Mouse (Mus musculus): ENCODE measurements at regions not wholly inside any gene's neighbourhood (a gene's known extent, or its start where the extent isn't known, plus 50 kb on each side); places are given as distances from the start of the nearest gene placed in this dataset.

DNA sequence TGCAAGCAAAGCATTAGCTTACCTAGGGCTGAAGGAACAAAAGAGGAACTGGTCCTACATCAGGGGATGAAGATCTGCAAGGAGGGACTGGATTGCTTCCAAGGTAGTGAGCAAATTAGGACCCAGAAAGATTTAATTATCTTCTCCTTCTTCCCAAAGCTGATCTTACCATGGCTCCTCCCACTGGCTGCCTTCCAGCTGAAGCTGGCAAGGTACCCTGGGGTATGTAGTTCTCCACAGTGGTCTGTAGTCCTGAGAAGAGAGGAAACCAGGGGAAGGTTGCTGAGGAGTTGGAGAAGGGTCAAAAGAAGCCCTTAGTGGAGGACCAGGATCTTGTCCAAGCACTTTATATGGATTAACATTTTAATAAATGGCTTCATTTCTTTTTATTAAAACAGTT, 1764.8 kb upstream of the 5930422O12Rik start:
- no peak overlapping the region for H3ac ChIP-seq (ENCODE audit: control insufficient read depth, insufficient read length)
- H3K36me3 ChIP-seq (ENCODE audit: control insufficient read depth, insufficient read depth), result no peaks in the 10 kb centered on the region
- H3K27me3 ChIP-seq (ENCODE audit: control insufficient read depth, insufficient read depth, insufficient read length), result no peaks in the 10 kb centered on the region
- no peaks in the 10 kb centered on the region for H3K79me2 ChIP-seq (ENCODE audit: control insufficient read depth, insufficient read depth)
- H3K4me2 ChIP-seq (ENCODE audit: low read depth), result no peak overlapping the region
- H3K4me3 ChIP-seq, result no peak overlapping the region
- TF ChIP-seq POLR2A (IDR thresholded peaks at IDR 0.05; ENCODE audit: insufficient read length, low read depth), result no peak
- no peak for TF ChIP-seq CEBPB (IDR thresholded peaks at IDR 0.05; ENCODE audit: insufficient read depth, poor library complexity, severe bottlenecking)
- TF ChIP-seq POLR2AphosphoS2 (IDR thresholded peaks at IDR 0.05; ENCODE audit: insufficient read length, low read depth), result no peak
- TF ChIP-seq TCF3 (IDR thresholded peaks at IDR 0.05; ENCODE audit: insufficient read length, low read depth), result no peak

DNA sequence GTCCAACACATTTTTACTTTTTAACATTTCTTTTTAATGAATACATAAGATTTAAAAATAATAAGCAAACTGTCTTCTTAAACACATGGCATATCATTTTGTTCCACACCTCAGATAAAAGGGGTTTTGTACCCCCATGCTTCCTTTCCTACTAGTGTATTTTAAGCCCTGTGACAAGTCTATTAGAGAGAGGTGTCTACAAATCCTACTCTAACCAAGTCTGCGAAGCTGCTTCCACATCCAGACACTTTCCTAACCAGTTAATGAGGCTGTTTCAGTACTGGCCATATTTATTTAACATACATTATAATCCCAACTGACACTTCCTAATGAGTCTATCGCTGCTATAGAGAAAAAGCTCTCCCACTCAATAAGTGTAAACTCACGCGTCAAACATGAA, 1763.0 kb upstream of the 5930422O12Rik start:
- Histone ChIP-seq H3ac (ENCODE audit: control insufficient read depth, insufficient read length) (no peak overlapping the region), H3K36me3 (ENCODE audit: control insufficient read depth, insufficient read depth) (no peaks in the 10 kb centered on the region), H3K4me3 (no peak overlapping the region), H3K27me3 (ENCODE audit: control insufficient read depth, insufficient read depth, insufficient read length) (no peaks in the 10 kb centered on the region), H3K79me2 (ENCODE audit: control insufficient read depth, insufficient read depth) (no peaks in the 10 kb centered on the region), H3K4me2 (ENCODE audit: low read depth) (no peak overlapping the region)
- no peak for TF ChIP-seq POLR2A (IDR thresholded peaks at IDR 0.05; ENCODE audit: insufficient read length, low read depth)
- TF ChIP-seq MAX (IDR thresholded peaks at IDR 0.05; ENCODE audit: low read depth), result no peak
- no peak for TF ChIP-seq E2F4 (IDR thresholded peaks at IDR 0.05; ENCODE audit: insufficient read depth)
- TF ChIP-seq SRF (IDR thresholded peaks at IDR 0.05; ENCODE audit: control insufficient read depth, insufficient read length, low read depth), result no peak
- no peak for TF ChIP-seq MYOG (IDR thresholded peaks at IDR 0.05; ENCODE audit: control insufficient read depth in 1 of 3, insufficient read depth in 1 of 3, insufficient read length in 2 of 3, low read depth in 2 of 3)

DNA sequence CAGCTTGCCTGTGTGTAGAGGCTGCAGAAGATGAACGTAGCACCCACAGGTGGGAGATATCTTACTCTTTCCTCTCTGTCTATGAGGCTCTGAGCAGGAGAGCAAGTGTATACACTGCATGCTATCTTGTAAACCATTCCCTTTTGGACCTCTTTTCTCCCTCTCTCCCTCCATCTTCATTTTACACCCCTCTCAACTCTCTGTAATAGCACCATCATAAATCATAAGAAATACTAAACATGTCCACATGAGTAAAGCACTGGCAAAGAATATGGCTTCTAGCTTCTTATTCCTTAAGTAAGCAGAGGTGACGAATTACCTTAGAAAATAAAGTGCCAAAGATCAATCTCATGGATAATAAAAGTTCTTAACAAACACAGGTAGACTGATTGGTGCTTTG, 1724.3 kb upstream of the 5930422O12Rik start:
- Histone ChIP-seq H3K36me3 (ENCODE audit: control insufficient read depth, insufficient read depth) (no peaks in the 10 kb centered on the region), H3K79me2 (ENCODE audit: control insufficient read depth, insufficient read depth) (no peaks in the 10 kb centered on the region), H3K4me3 (no peak overlapping the region), H3K27me3 (ENCODE audit: control insufficient read depth, insufficient read depth, insufficient read length) (no peaks in the 10 kb centered on the region), H3ac (ENCODE audit: control insufficient read depth, insufficient read length) (no peak overlapping the region), H3K4me2 (ENCODE audit: low read depth) (no peak overlapping the region)
- no peak for TF ChIP-seq USF1 (IDR thresholded peaks at IDR 0.05; ENCODE audit: low read depth)
- TF ChIP-seq E2F4 (IDR thresholded peaks at IDR 0.05; ENCODE audit: insufficient read depth), result no peak
- TF ChIP-seq MAX (IDR thresholded peaks at IDR 0.05; ENCODE audit: low read depth), result no peak
- TF ChIP-seq POLR2A (IDR thresholded peaks at IDR 0.05; ENCODE audit: insufficient read length, low read depth), result no peak
- TF ChIP-seq SRF (IDR thresholded peaks at IDR 0.05; ENCODE audit: control insufficient read depth, insufficient read length, low read depth), result no peak
- TF ChIP-seq POLR2AphosphoS2 (IDR thresholded peaks at IDR 0.05; ENCODE audit: insufficient read length, low read depth), result no peak
- no peak for TF ChIP-seq TCF3 (IDR thresholded peaks at IDR 0.05; ENCODE audit: insufficient read length, low read depth)
- no peak for TF ChIP-seq CEBPB (IDR thresholded peaks at IDR 0.05; ENCODE audit: insufficient read depth, poor library complexity, severe bottlenecking)
- TF ChIP-seq MYOD1 (IDR thresholded peaks at IDR 0.05; ENCODE audit: control insufficient read depth in 1 of 3, insufficient read length in 2 of 3, low read depth in 2 of 3), result no peak
- no peak for TF ChIP-seq REST (IDR thresholded peaks at IDR 0.05; ENCODE audit: insufficient read depth, insufficient read length)
- no peak for TF ChIP-seq TCF12 (IDR thresholded peaks at IDR 0.05; ENCODE audit: insufficient read depth, poor library complexity, severe bottlenecking)
- no peak for TF ChIP-seq MYOG (IDR thresholded peaks at IDR 0.05; ENCODE audit: control insufficient read depth in 1 of 3, insufficient read depth in 1 of 3, insufficient read length in 2 of 3, low read depth in 2 of 3)

DNA sequence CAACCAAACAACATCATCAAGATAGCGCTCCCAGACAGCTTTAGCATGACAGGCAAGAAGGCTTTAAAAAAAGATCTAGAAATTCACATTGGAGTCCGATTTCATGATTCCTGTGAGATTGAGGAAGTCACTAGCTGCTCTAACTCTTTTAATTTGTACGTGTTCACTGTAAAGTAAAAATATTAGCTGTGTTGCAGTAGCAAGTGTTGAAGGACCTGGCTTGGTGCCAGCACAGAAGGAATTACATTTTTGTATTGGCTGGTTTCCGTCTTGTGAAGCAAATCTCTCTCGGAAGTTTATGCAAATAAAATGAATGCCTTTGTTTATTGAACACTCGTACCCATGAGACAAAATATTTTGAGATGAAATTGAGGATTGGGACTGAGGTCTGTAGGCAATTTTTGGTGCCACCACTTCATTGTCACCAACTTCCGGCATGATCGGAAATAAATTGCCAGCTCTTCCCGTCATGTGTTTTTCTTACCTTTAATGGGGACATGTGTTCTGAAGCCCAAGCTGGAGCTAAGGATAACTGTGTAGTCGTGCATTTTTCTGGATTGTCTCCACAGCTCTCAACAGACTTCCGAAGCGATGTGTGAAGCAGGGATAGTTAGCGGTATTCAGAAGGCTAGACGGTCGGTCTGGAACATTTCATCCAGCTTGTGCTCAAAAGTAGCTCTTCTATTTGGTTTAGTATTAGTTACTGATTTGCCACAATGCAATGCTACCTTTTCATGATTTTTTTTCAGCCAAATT, 1715.0 kb upstream of the 5930422O12Rik start:
- no peaks in the 10 kb centered on the region for H3K36me3 ChIP-seq (ENCODE audit: control insufficient read depth, insufficient read depth)

DNA sequence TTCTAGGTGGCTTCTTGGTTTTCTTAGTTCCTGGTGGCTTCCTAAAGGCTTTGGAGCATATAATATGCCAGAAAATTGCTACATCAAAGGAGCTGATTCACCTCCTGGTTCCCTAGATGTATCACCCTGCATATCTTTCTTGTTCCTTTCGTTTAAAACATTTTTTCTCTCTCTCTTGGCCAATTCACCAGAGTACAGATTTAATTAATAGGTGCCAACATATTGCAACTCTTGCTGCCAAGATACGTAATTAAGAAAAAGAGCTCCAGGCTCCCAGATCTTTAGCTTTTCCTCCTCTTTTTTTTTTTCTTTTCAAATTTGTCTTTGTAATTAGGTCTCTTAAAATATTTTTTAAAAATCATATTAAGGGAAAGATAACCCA, 1714.4 kb upstream of the 5930422O12Rik start:
- Histone ChIP-seq H3ac (ENCODE audit: control insufficient read depth, insufficient read length) (no peak overlapping the region), H3K4me3 (no peak overlapping the region), H3K27me3 (ENCODE audit: control insufficient read depth, insufficient read depth, insufficient read length) (no peaks in the 10 kb centered on the region), H3K4me2 (ENCODE audit: low read depth) (no peak overlapping the region), H3K36me3 (ENCODE audit: control insufficient read depth, insufficient read depth) (no peaks in the 10 kb centered on the region), H3K79me2 (ENCODE audit: control insufficient read depth, insufficient read depth) (no peaks in the 10 kb centered on the region)
- TF ChIP-seq MYOG (IDR thresholded peaks at IDR 0.05; ENCODE audit: control insufficient read depth in 1 of 3, insufficient read depth in 1 of 3, insufficient read length in 2 of 3, low read depth in 2 of 3) (no peak), SRF (IDR thresholded peaks at IDR 0.05; ENCODE audit: control insufficient read depth, insufficient read length, low read depth) (no peak), POLR2AphosphoS2 (IDR thresholded peaks at IDR 0.05; ENCODE audit: insufficient read length, low read depth) (no peak), USF1 (IDR thresholded peaks at IDR 0.05; ENCODE audit: low read depth) (no peak), MYOD1 (IDR thresholded peaks at IDR 0.05; ENCODE audit: control insufficient read depth in 1 of 3, insufficient read length in 2 of 3, low read depth in 2 of 3) (no peak), REST (IDR thresholded peaks at IDR 0.05; ENCODE audit: insufficient read depth, insufficient read length) (no peak), POLR2A (IDR thresholded peaks at IDR 0.05; ENCODE audit: insufficient read length, low read depth) (no peak), MAX (IDR thresholded peaks at IDR 0.05; ENCODE audit: low read depth) (no peak), TCF12 (IDR thresholded peaks at IDR 0.05; ENCODE audit: insufficient read depth, poor library complexity, severe bottlenecking) (no peak), TCF3 (IDR thresholded peaks at IDR 0.05; ENCODE audit: insufficient read length, low read depth) (no peak), E2F4 (IDR thresholded peaks at IDR 0.05; ENCODE audit: insufficient read depth) (no peak), CEBPB (IDR thresholded peaks at IDR 0.05; ENCODE audit: insufficient read depth, poor library complexity, severe bottlenecking) (no peak)

More for the DNA sequence above, 1715.0 kb upstream of the 5930422O12Rik start:
- Histone ChIP-seq H3K4me2 (ENCODE audit: low read depth) (no peak overlapping the region), H3K4me3 (no peak overlapping the region), H3ac (ENCODE audit: control insufficient read depth, insufficient read length) (no peak overlapping the region), H3K79me2 (ENCODE audit: control insufficient read depth, insufficient read depth) (no peaks in the 10 kb centered on the region), H3K27me3 (ENCODE audit: control insufficient read depth, insufficient read depth, insufficient read length) (no peaks in the 10 kb centered on the region)
- no peak for TF ChIP-seq CEBPB (IDR thresholded peaks at IDR 0.05; ENCODE audit: insufficient read depth, poor library complexity, severe bottlenecking)
- no peak for TF ChIP-seq SRF (IDR thresholded peaks at IDR 0.05; ENCODE audit: control insufficient read depth, insufficient read length, low read depth)
- no peak for TF ChIP-seq MYOG (IDR thresholded peaks at IDR 0.05; ENCODE audit: control insufficient read depth in 1 of 3, insufficient read depth in 1 of 3, insufficient read length in 2 of 3, low read depth in 2 of 3)
- TF ChIP-seq POLR2AphosphoS2 (IDR thresholded peaks at IDR 0.05; ENCODE audit: insufficient read length, low read depth), result no peak
- no peak for TF ChIP-seq USF1 (IDR thresholded peaks at IDR 0.05; ENCODE audit: low read depth)
- TF ChIP-seq E2F4 (IDR thresholded peaks at IDR 0.05; ENCODE audit: insufficient read depth), result no peak
- no peak for TF ChIP-seq MYOD1 (IDR thresholded peaks at IDR 0.05; ENCODE audit: control insufficient read depth in 1 of 3, insufficient read length in 2 of 3, low read depth in 2 of 3)
- TF ChIP-seq MAX (IDR thresholded peaks at IDR 0.05; ENCODE audit: low read depth), result no peak

Data from myocyte (in vitro differentiated cells).